Mouse (Mus musculus) CH12.LX (cell line): ENCODE measurements at regions not wholly inside any gene's neighbourhood (a gene's known extent, or its start where the extent isn't known, plus 50 kb on each side); places are given as distances from the start of the nearest gene placed in this dataset.

Experiments
- DNase-seq: peaks from one replicate; pipeline ENCODE4 v3.0.0-alpha.2; 2013; ENCODE audit errors: extremely low read depth
- H3K27ac ChIP-seq: 2 replicates; pipeline ENCODE4 v1.5.1; 2012; ENCODE audit warnings: low read depth, mild to moderate bottlenecking, control low read depth, moderate library complexity; ENCODE audit not compliant: insufficient read depth
- H3K27me3 ChIP-seq: replicated peaks from 2 replicates; pipeline ENCODE3; 2012; ENCODE audit warnings: inconsistent platforms
- H3K36me3 ChIP-seq, 2 experiments: replicated peaks in 1 of 2; 2 replicates each; pipeline versions ENCODE3 to v1.6.1; 2012; ENCODE audit warnings: inconsistent platforms in 1 of 2, low read length in 1 of 2, mild to moderate bottlenecking in 1 of 2, mixed read lengths in 1 of 2, moderate library complexity in 1 of 2; ENCODE audit not compliant: control insufficient read depth in 1 of 2, insufficient read depth in 1 of 2
- H3K4me1 ChIP-seq, 2 experiments: 2 replicates each; pipeline ENCODE4 v1.6.1; 2012; ENCODE audit warnings: inconsistent platforms in 1 of 2, moderate library complexity in 1 of 2; ENCODE audit not compliant: insufficient read depth in 2 of 2, control insufficient read depth in 1 of 2
- H3K4me2 ChIP-seq: 2 replicates; pipeline ENCODE4 v1.6.1; 2012; ENCODE audit warnings: low read depth, mild to moderate bottlenecking, control low read depth; ENCODE audit not compliant: poor library complexity, insufficient read depth, severe bottlenecking
- H3K4me3 ChIP-seq, 3 experiments: fragments of 150-350 bp in 1 of 3; sonication (generic) in 1 of 3; replicated peaks in 1 of 3; 2 replicates each; pipeline versions ENCODE3 to v1.5.1; 2011 to 2012; ENCODE audit warnings: low read depth in 2 of 3, low read length in 2 of 3, mild to moderate bottlenecking in 2 of 3, moderate library complexity in 2 of 3, control low read depth in 1 of 3, improper control_type of control experiment in 1 of 3, inconsistent platforms in 1 of 3, mixed read lengths in 1 of 3; ENCODE audit not compliant: poor library complexity in 1 of 3
- H3K79me2 ChIP-seq: replicated peaks from 2 replicates; pipeline ENCODE4 v1.6.1; 2012; ENCODE audit warnings: mild to moderate bottlenecking, moderate library complexity; ENCODE audit not compliant: control insufficient read depth, poor library complexity, insufficient read depth, severe bottlenecking; ENCODE audit errors: extremely low read depth
- H3K9ac ChIP-seq: 2 replicates; pipeline ENCODE4 v1.6.1; 2012; ENCODE audit warnings: low read depth, mild to moderate bottlenecking, control low read depth, moderate library complexity; ENCODE audit not compliant: insufficient read depth
- H3K9me3 ChIP-seq: replicated peaks from 2 replicates; pipeline ENCODE3; 2012; ENCODE audit warnings: low read length, inconsistent platforms, mixed read lengths
- BHLHE40 ChIP-seq: IDR thresholded peaks from 2 replicates; pipeline ENCODE4 v1.6.1; 2011; ENCODE audit warnings: mild to moderate bottlenecking, low read depth, low read length, improper control_type of control experiment
- CHD1 ChIP-seq: IDR thresholded peaks from 2 replicates; pipeline ENCODE4 v1.6.1; 2012; ENCODE audit warnings: low read depth, low read length, improper control_type of control experiment, inconsistent platforms
- CHD2 ChIP-seq: IDR thresholded peaks from 2 replicates; pipeline ENCODE4 v1.6.1; 2011; ENCODE audit warnings: low read length, improper control_type of control experiment
- CTCF ChIP-seq, 2 experiments: IDR thresholded peaks in 1 of 2; conservative IDR thresholded peaks in 1 of 2; 2 replicates each; pipeline ENCODE4 v1.5.1; 2011 to 2012; ENCODE audit warnings: low read depth in 2 of 2, low read length in 2 of 2, improper control_type of control experiment in 1 of 2, inconsistent platforms in 1 of 2, mild to moderate bottlenecking in 1 of 2, moderate library complexity in 1 of 2
- E2F4 ChIP-seq: IDR thresholded peaks from 2 replicates; pipeline ENCODE4 v1.6.1; 2011; ENCODE audit warnings: low read depth, low read length, improper control_type of control experiment; ENCODE audit not compliant: insufficient replicate concordance
- ELF1 ChIP-seq: IDR thresholded peaks from 2 replicates; pipeline ENCODE4 v1.6.1; 2014; ENCODE audit warnings: low read depth, mild to moderate bottlenecking, inconsistent platforms, low read length, improper control_type of control experiment
- ETS1 ChIP-seq: conservative IDR thresholded peaks from 2 replicates; pipeline ENCODE4 v1.6.1; 2012; ENCODE audit warnings: low read depth, mild to moderate bottlenecking, inconsistent platforms, low read length, improper control_type of control experiment, moderate library complexity
- JUN ChIP-seq: IDR thresholded peaks from 2 replicates; pipeline ENCODE4 v1.6.1; 2011; ENCODE audit warnings: low read depth, mild to moderate bottlenecking, low read length, improper control_type of control experiment, moderate library complexity; ENCODE audit not compliant: insufficient read depth
- MAX ChIP-seq: IDR thresholded peaks from 2 replicates; pipeline ENCODE4 v1.6.1; 2011; ENCODE audit warnings: low read length, improper control_type of control experiment
- MEF2A ChIP-seq: IDR thresholded peaks from 2 replicates; pipeline ENCODE4 v1.6.1; 2014; ENCODE audit warnings: low read depth, mild to moderate bottlenecking, inconsistent platforms, low read length, improper control_type of control experiment, borderline replicate concordance
- NELFE ChIP-seq: IDR thresholded peaks from 2 replicates; pipeline ENCODE4 v1.6.1; 2011; ENCODE audit warnings: low read depth, low read length, improper control_type of control experiment
- PAX5 ChIP-seq: IDR thresholded peaks from 2 replicates; pipeline ENCODE4 v1.6.1; 2012; ENCODE audit warnings: low read length, inconsistent platforms, mixed read lengths
- POLR2A ChIP-seq: IDR thresholded peaks from 2 replicates; pipeline ENCODE4 v1.6.1; 2011; ENCODE audit warnings: low read depth, mild to moderate bottlenecking, improper control_type of control experiment, low read length
- RAD21 ChIP-seq: IDR thresholded peaks from 2 replicates; pipeline ENCODE4 v1.6.1; 2011; ENCODE audit warnings: low read depth, mild to moderate bottlenecking, low read length, improper control_type of control experiment, moderate library complexity
- RCOR1 ChIP-seq: conservative IDR thresholded peaks from 2 replicates; pipeline ENCODE4 v1.6.1; 2012; ENCODE audit warnings: low read depth, mild to moderate bottlenecking, inconsistent platforms, low read length, improper control_type of control experiment
- SIN3A ChIP-seq: IDR thresholded peaks from 2 replicates; pipeline ENCODE4 v1.6.1; 2012; ENCODE audit warnings: low read length, improper control_type of control experiment, inconsistent platforms
- SMC3 ChIP-seq: IDR thresholded peaks from 2 replicates; pipeline ENCODE4 v1.6.1; 2011; ENCODE audit warnings: low read depth, low read length, improper control_type of control experiment
- TBP ChIP-seq: conservative IDR thresholded peaks from 2 replicates; pipeline ENCODE4 v1.6.1; 2011; ENCODE audit warnings: low read depth, low read length, improper control_type of control experiment
- TCF12 ChIP-seq: IDR thresholded peaks from 2 replicates; pipeline ENCODE4 v1.6.1; 2014; ENCODE audit warnings: low read depth, mild to moderate bottlenecking, inconsistent platforms, low read length, improper control_type of control experiment
- UBTF ChIP-seq: IDR thresholded peaks from 2 replicates; pipeline ENCODE4 v1.6.1; 2012; ENCODE audit warnings: low read depth, mild to moderate bottlenecking, inconsistent platforms, low read length, improper control_type of control experiment, moderate library complexity
- USF1 ChIP-seq: IDR thresholded peaks from 2 replicates; pipeline ENCODE4 v1.6.1; 2014; ENCODE audit warnings: low read depth, mild to moderate bottlenecking, inconsistent platforms, low read length, improper control_type of control experiment
- ZC3H11A ChIP-seq: IDR thresholded peaks from 2 replicates; pipeline ENCODE4 v1.6.1; 2012; ENCODE audit warnings: low read depth, mild to moderate bottlenecking, inconsistent platforms, low read length, improper control_type of control experiment
- dilution Hi-C: fragments of 300-500 bp; cut with MboI; formaldehyde crosslinking; loops from 2 replicates; pipeline ENCODE4 v1.14.3; 2020; ENCODE audit warnings: low sequenced_read_pairs; ENCODE audit not compliant: extremely low pct_unique_long_range_greater_than_20kb, extremely low pct_ligation_motif_present
- in situ Hi-C: fragments of 300-500 bp; cut with MboI; formaldehyde crosslinking; loops from 3 replicates; pipeline ENCODE4 v1.14.3; 2019; ENCODE audit warnings: low sequenced_read_pairs, low pct_ligation_motif_present, low pct_unique_long_range_greater_than_20kb, mixed read lengths

DNA sequence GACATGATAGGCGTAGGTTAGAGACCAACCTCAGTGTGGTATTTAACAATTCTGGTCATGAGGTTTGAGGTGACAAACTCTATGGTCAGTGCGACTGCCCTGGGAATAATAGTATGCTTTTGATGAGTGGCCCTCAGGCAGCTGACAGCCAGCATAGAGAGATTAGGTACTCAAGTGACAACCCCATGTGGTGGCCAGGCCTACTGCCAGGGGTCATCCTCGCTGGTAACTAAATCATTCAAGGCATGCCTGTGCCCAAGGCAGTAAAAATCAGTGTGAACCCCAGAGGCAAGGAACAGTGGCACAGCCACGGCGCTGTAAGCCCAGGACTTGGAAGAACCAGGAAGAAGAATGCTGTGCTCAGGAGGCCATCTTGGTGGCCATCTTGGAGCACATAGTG, 134.6 kb upstream of the Jarid2 start:
- DNase-seq, result no peak
- Histone ChIP-seq H3K9me3 (no peaks in the 10 kb centered on the region), H3K4me3 (no peak overlapping the region), H3K9ac (no peak overlapping the region), H3K36me3 (no peaks in the 10 kb centered on the region), H3K4me2 (no peak overlapping the region), H3K27ac (no peak overlapping the region), H3K79me2 (no peaks in the 10 kb centered on the region), H3K27me3 (no peaks in the 10 kb centered on the region), H3K4me1 (no peaks in the 10 kb centered on the region)
- dilution Hi-C loops (no loop called here), in situ Hi-C loops (no loop called here)
- TF ChIP-seq PAX5 (no peak), MEF2A (no peak), SIN3A (no peak)

DNA sequence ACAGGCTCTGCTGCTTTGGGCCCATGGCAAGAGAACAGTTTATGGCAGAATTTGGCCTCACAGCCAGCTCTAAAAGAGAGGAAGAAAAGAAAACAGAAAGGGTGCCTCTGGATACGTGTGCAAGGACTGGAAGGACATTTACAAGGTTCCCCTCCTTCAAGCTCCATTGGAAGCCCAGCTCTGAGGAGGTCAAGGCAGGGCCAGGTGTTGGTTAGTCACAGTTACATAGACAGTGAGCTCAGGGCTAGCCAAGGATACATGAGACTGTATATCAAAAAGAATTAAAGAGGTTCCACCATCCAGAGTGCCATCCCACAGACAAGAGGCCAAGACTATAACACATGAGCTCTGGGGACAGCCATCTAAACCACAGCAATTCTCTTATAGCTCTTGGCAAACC, 131.6 kb upstream of the Jarid2 start:
- Histone ChIP-seq H3K9me3 (no peaks in the 10 kb centered on the region), H3K27me3 (no peaks in the 10 kb centered on the region), H3K79me2 (no peaks in the 10 kb centered on the region), H3K27ac (no peak overlapping the region), H3K36me3 (no peaks in the 10 kb centered on the region), H3K9ac (no peak overlapping the region), H3K4me1 (0 out of 4 replicates have a peak, but pooled peaks cover 0 to 4% of the 10 kb centered on the region in 2 experiments), H3K4me3 (no peak overlapping the region), H3K4me2 (no peak overlapping the region)
- dilution Hi-C loops (no loop called here), in situ Hi-C loops (no loop called here)
- TF ChIP-seq ELF1, result no peak
- no peak for TF ChIP-seq MEF2A
- no peak for TF ChIP-seq CHD2
- no peak for TF ChIP-seq TBP
- TF ChIP-seq JUN, result no peak
- no peak for TF ChIP-seq USF1
- no peak for TF ChIP-seq ETS1
- no peak for TF ChIP-seq NELFE
- TF ChIP-seq E2F4, result no peak
- TF ChIP-seq BHLHE40, result no peak
- TF ChIP-seq TCF12, result no peak
- no peak for TF ChIP-seq SMC3
- TF ChIP-seq POLR2A, result no peak
- TF ChIP-seq UBTF, result no peak
- no peak for TF ChIP-seq RAD21
- TF ChIP-seq MAX, result no peak
- no peak for TF ChIP-seq ZC3H11A
- no peak for TF ChIP-seq CHD1
- no peak for TF ChIP-seq RCOR1
- no peak for TF ChIP-seq CTCF (conservative IDR thresholded peaks at IDR 0.05 in 1 of 2, IDR thresholded peaks at IDR 0.05 in 1 of 2; ENCODE audit: low read depth in 2 of 2, low read length in 2 of 2)
- no peak for DNase-seq
